Mouse (Mus musculus) embryo, embryonic 11 days (tissue): ENCODE results near the gene Itih4.

Experiments
- DNase-seq: peaks from one replicate; pipeline ENCODE4 v3.0.0-alpha.2; 2015

Itih4 gene

DNA sequence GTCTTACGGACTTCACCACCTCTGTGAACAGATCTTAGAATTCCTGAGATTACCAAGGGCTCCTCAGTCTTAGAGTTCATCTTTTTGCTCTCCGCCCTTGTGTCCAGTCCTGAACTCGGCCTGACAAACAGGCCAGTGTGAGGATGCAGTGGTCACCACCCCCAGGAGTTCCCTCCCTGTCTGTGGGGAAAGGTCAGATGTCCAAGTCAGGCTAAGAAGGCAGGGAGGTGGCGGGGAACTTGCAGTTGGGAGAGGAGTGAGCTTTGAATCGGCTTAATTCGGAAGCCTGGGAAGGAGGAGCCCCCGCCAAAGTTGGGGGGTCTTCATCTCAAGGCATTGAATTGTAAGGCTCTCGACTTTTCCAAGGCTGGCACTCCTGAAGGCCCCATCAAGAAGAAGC is 6.0 kb upstream of the Itih4 start:
- no peak for DNase-seq

DNA sequence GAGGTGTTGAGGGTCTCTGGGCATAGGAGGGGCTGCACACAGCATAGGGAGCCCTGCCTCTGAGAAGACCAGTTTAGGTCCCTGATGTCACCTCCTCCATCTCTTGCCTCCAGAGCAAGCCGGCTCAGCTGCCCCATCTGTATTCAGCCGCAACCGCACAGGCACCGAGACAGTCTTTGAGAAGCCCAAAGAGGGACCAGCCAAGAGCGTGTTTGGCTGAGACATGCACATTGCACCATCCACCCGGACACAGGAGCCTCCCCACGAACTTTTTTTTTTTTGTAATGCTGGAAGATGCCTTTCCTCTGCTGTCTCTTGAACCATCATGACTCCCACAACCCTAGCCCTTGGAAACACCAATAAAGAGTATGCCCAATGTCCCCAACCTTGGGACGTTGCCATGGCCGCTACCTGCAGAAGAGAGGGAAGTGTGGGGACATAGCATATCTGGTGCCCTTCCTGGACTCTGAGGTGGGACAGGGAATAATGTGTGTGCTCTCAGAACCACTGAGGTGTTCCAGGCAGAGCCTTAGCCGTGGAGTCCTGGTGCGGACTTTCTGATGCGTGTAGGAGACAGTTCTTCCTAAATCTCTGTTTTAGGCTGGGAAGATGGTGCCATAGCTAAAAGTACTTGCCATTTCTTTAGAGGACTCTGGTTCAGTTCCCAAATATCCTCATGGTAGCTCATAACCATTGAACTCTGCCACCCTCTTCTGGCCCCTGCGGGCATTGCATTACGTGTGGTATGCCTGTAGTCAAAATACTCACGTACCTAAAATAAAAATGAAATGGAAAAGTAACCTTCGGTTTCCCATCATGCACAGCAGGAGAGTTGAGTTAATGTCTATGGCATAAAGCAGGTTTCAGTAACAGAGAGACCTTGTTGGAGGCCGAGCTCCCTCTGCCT is 5.2 kb upstream of the Itih4 start:
- peak; percentile 39 for DNase-seq

DNA sequence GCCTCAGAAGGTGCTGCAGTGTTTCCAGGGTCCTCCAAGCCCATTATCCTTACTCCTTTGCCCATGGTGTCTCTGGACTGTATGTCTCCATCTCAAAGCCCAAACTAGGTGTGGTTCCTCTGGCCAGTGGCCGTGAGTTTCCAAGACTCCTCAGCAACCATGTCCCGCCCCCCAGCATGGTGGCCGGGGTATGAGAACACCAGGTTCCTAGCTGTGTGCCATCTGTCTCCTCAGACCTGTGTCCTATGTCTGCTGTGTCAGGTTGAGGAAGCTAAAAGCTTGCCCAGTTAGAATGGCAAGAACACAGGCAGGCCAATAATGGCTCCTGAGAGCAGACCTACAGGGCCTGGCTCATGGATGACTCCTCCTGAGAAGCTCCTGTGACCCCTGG is 4.6 kb upstream of the Itih4 start:
- no peak for DNase-seq

DNA sequence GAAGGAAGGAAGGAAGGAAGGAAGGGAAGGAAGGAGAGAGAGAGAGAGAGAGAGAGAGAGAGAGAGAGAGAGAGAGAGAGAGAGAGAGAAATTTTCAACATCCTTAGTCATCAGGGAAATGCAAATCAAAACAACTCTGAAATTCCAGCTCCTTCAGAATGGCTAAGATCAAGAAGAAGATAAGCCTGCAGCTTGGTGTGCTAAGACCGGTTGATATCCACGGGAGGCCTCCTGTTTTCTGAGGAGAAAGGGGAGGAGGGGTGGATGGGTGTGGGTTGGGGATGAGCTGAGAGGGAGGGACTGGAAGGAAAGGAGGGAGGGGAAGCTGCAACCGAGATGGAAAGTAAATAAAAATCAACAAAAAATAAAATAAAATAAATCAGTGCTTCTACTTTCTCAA is 978 bp upstream of the Itih4 start:
- no peak for DNase-seq

DNA sequence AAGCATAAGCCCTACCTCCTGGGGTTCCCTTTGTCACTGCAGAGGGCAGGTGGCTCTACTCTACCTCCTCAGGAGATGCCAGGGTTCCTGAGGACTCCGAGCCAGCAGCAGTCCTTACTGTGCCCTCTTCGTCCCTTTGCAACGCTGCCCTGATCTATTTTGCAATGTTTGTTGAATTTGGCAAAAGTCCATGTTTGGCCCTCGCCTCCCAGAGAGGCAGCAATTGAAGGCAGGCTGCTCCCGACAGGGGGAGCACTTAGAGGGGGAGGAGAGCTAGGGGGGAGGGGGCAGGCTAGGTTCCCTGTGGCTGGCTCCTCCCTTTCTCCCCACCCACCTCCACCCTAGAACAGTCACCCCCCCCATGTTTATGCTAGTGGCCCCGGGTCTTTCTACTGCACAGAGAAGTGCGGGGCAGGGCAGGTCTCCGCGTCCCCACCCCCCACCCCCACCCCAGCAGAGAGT is 2.0 kb downstream of the Itih4 start:
- peak; percentile 19 for DNase-seq

DNA sequence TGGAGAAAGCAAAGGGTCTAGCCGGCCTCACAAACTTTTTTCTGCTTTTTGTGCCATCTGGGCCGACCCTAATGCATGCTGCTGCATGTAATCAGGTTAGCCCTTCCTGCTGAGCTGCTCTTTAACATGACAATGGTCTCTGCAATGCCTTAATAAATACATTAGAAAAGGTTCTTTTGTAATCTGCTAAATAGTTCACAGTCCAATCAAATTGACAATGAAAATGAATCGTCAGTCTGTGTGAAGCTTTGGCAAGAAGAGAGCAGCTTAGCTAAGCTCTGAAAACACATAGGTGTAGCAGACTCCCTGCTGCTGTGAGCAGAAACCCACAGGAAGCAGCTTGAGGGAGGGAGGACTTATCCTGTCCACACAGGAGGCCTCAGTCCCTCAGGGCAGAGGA is 13.7 kb downstream of the Itih4 start:
- DNase-seq, result no peak

DNA sequence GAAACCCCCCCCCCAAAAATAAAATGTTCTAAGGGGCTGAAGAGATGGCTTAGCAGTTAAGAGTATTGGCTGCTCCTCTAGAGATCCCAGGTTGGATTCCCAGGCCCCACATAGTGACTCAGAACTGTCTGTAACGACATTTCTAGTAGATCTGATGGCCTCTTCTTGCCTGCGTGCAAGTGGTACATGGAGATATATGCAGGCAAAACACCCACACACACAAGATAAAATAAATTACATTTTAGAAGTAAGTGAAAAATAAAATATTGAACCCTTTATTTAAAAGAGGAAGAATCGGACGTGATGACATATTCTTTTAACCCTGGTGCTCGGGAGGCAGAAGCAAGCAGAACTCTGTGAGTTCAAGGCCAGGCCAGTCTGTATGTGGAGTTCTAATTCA is 16.4 kb downstream of the Itih4 start:
- DNase-seq, result no peak

DNA sequence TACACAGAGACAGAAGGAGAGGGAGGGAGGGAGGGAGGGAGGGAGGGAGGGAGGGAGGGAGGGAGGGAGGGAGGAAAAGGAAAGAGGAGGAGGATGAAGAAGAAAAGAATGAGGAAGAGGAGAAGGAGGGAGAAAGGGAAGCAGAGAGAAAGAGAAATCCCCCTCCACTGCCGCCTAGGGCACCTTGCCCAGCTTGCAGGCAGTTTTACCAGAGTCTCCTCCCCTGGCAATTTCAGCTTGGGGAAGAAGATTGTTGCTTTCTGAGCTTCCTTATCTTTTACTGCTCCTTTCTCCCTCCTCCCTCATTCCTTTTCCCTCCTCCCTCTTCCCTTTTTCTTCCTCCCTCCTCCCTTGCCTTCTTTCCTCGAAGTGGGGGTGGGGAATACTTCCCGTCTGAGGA is 16.8 kb downstream of the Itih4 start:
- DNase-seq, result no peak

DNA sequence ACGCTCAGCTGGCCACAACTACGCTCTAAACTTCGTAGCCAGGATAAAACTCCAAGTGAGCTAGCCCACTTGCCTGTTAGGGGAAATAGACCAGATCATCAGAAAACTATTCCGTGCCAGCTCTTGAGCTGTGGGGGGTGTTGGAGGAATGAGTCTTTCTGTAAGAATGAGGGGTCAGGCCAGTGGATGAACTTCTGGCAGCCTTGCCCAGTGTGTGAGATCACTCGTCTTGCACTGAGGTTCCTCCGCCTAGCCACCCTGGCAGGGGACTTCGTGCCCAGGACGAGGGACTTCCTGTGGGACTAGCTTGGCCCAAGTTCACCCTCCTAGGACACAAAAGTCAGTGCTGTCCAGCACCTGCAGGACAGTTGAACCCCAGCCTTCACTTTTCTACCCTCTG is 18.0 kb downstream of the Itih4 start:
- no peak for DNase-seq

DNA sequence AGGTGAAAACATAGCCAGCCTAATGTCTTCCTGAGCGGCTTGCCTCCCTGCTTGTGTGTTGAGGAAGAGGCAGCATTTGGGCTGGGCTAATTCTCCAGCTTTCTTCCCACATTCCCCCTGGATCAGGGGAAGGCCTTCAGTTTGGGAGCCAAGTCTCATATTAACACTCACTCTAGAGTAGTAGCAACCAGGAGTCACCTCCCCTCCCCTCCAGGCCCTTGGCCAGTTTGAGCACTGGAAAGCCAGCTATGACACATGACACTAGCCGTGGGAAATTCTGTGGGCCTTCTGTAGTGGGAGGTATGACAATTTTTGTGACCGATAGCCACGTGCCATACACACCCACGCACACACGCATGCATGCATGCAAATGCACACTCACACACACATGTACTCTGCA is 19.7 kb downstream of the Itih4 start:
- DNase-seq, result no peak

DNA sequence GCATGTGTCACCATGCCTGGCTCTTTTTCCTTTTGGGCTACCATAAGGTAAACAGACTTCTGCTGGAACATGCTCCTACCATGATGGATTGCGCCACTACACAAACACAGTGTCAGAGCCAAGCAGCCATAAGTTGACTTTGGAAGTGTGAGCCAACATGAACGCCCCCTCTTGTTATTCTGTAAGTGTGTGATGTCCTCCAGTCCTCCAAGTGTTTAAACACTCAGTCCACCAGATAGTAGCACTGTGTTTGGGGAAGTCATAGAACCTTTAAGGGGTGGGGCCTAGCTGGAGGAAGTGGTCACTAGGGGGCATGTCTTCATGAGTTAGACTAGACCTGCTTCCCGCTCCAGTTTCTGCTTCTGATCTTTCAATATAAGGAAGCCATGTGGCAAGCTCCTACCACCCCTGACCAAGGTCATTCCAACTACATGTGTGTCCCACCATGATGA is 21.6 kb downstream of the Itih4 start:
- DNase-seq, result no peak

DNA sequence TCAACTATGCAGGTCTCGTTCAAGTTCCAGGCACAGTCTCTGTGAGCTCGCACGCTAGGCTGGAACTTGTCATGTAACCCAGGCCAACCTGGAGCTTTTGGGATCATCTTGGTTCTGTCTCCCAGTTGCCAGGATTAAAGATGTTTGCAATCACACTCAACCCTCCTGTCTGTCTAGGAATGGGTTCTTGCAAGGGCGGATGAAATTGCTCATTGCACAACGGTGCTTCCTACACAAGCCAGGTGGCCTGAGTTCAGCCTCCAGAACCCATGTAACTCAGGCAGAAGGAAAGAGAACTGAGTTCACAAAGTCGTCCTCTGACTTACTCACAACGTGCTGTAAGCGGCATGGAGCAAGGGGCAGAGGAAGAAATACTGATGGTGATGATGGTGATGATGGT is 24.9 kb downstream of the Itih4 start:
- no peak for DNase-seq

DNA sequence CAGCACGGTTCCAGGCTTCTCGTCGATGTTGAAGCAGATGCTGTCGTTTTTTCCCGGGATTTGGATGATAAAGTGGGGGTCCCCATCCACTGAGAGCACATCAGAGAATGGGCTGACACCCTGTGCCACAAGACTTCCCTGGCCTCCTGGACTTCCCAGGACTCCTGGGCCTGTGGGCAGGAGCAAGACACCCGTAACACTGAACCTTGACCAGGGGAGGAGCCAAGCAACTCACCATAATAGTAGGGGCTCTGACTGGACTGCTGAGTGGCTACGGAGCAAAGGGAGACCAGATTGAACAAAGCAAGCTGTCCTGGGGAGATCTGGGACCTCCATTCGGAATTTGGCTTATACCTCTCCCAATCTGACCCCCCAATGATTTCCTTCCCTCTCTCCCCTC is 26.4 kb downstream of the Itih4 start:
- DNase-seq, result no peak

DNA sequence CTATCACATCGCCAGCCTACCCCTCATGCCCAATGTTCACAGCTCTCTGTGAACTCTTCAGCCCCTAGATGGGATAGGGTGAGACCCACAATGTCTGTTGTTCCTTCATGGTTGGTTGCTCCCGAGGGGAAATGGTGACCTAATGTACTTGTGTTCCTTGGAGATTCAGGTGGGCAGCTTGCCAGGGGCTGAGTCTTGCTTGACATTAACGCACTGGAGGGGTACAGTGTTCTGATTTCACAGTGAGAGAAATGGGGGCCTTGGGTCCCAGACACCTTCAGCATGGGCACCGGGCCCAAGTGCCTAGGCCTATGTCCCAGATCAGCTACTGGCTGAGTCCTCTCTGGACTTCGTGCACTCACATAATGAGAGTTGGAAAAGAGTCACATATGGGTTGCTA is 27.1 kb downstream of the Itih4 start:
- DNase-seq, result no peak

DNA sequence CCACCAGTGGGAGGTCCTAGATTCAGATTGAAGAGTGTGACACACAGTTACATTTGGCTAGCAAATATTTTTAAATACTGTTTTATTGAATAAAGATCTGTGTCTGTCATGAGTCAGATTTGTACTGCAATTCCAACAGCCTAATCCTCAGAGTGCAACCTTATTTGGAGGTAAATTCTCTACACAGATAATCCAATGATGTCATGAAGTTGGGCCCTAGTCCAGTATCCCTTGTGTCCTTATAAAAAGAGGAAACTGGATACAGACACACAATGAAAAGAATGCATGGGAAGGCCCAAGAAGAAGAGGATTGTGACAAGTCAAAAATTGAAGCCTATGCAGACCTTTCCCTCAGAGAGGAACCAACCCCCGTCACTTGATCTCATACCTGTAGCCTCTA is 30.2 kb downstream of the Itih4 start:
- DNase-seq, result no peak

DNA sequence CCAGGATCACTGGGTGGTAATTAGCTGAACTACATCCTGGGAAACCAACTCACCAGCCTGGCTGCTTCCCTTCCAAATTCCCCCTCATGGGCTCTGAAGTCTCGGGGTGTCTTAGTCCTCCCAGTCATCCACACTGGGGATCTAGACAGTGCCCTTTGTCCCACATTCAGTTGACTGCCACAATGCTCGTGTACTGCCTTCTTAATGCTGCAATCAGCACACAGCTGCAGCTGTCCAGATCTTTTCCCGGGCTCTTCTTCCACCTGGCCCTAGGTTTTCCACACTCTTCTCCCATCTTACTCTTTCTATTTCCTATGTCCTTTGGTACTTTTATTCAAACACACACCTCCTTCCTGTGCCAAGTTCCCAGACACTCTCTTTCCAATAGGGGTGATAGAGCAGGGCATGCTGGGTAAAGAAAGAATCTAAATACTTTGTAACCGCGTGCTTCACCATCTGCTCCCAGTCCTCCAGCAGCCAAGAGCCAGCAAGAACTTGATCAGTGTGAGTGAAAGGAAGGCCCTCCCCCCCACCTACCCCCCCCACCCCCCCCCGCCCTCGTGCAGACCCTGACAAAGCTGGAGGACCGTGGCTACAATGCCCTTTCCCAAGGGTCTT is 35.9 kb downstream of the Itih4 start:
- no peak for DNase-seq

DNA sequence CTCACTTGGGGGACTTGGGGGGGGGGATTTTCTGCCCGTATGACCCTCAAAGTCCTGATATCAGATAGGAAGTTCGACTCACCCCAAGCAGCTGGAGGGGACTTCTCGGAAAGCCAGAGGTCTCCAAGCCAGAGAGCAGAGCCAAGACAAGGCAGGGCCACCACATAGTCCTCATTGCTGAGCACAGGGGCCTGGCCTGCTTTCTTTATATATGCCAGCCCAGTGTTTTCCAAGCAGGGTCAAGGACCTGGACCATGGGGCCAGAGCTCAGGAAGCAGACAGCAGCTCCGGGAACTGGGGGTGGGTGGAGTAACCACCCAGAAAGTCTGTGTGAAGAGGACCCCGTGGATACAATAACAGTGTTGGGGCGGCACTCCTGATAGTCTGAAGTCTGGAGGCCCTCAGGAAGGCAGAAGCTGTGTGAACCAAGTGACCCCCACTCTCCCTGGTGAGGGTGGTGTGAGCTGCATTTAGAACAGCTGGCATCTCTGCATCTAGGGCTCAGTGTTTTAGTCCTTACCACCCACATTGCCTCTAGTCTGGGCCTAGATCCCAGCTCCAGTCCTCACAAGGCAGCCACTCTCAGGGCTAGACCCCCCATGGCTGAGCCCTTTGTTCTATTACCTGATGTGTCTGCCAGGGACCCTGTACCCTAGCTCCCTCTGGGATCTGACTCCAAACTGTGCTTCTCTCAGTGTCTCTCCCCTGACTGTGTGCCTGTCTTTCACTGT is 37.3 kb downstream of the Itih4 start, which contains the start of gene Itih3:
Gene Itih3 (minus strand): TSS at position 386 of the 731 bp plus-strand sequence.
- no peak for DNase-seq

DNA sequence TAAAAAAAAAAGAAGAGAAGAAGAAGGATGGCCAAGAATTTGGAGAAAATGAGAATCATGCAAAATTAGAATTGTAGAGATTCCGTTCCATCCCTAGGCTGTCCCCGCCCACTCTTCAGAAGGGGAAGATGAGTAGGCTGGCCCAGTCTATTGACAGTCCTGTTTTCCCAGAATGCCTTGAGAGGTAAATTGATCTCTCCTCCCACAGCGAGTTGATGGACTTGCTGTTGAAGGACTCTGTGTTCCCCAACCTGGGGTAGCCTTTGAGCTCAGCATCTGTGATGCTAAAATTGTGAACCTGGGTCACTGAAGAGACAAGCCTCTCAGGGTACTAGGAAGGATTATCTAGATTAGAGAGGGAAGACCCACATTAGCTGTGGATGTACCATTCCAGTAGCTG is 39.2 kb downstream of the Itih4 start:
- no peak for DNase-seq

DNA sequence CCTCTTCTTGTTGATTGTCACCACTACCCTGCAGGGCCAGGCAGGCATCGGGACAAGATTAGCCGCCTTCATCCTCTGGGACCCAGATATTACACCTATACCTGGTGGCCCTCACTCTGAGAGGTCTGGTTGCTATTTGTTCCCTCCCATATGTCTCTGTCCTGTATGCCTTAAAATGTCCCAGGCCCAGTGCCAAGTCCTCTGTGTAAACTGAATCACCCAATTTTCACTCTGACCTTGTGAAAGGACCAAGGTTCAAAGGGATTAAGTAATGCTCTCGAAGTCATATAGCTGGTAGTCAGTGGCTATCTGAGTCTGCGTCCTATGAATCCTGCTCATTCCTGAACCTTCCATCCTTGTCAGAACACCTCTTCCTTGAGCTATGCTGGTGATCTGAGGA is 44.1 kb downstream of the Itih4 start:
- DNase-seq, result no peak

DNA sequence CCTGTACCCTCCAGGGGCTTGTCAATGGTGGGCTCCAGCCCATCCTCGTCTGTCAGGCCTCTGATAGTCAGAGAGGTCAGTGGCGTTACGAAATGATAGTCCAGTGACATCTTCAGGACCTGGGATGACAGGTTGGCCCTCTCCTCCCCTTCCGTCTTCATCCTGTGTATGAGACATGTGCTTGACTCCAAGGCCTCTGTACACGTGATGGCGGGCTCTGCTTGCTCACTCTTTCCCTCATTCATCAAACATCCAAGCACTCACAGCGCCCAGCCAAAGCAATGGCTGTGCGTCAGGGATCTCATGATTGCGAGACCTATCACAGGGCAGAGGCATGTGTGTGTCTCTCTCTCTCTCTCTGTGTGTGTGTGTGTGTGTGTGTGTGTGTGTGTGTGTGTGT is 47.1 kb downstream of the Itih4 start:
- no peak for DNase-seq

DNA sequence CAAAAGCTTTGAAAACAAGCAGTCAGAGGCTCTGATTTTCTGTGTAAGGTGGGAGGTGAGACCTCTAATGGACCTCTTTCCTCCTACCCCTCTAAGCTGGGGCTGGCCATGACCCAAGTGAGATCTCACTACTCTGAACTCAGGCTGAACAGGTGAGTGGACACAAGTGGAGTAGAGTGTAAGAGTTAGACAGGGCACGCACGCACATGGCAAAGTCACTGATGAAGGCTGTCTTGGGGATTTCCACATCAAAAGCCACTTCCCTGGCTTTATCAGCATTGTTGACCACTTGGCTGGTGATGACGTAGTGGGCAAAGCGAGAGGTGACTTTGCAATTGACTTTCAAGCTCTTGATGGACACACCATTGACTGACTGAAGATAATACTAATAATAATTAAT is 56.0 kb downstream of the Itih4 start:
- DNase-seq, result no peak

DNA sequence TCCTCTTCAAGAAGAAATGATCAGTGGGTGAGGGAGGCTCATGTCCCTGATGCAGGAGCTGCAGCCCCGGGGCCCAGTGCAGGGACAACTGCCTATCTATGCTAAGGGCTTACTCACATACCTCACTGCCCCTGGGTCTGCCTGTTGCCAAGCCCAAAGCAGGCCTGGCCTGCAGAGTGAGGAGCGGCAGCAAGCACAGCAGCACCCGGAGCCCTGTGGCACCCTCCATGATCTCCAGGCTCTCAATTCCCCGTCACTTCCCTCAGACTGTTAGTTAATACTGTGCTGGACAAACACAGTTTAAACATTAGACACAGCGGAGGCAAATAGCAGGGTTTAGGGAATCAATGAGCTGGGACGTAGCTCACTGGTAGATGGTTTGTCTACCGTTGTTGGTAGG is 56.8 kb downstream of the Itih4 start, which contains the start of gene Itih1:
Gene Itih1 (minus strand): TSS at position 252 of the 400 bp plus-strand sequence.
- DNase-seq, result no peak

DNA sequence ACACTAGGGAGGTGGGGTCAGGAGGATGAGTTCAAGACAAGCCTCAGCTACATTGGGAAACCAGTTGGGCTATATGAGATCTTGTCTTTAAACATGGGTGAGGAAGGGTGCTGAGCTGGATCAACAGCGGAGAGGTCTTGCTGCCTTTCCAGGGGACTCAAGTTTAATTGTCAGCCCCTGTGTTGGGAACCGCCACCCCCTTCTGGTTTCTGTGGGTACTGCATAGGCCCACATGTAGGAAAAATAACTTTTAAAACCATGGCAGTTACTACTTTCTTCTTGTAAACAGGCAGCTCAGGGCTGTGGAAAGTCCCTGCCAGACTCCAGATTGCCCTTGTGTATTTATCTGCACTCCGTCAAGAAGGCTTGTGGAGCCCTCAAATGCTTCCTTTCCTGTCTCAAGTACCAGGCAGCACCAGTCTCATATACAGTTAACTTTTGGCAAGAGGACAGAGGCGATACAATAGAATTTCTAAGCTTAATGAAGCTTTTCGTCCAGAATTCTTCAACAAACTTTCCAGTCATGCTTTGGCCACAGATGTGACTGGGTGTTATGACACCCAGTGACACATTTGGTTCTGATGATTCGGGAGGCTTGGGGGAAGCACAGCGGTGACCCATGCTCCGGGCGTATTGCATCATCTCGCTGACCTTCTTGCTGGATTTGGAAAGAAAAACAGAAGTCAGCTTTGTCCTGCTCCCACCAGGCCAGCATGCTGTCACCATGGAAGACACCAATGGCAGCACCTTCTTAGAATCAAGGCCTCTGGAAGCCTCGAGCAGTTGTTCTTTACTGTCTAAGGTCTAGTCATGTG is 57.8 kb downstream of the Itih4 start:
- peak; percentile 53 for DNase-seq
